Mouse (Mus musculus) small intestine, adult 2 months (tissue): Measurements from ENCODE around the gene Mfsd2b. TPM values are rescaled to one million over a fixed set of nuclear protein-coding genes. Genes with fewer than 3 reads are reported as not detected.
A peak's percentile ranks its signal among the peaks of the same experiment; 100 is the strongest.

Source experiments
- H3K27ac ChIP-seq: fragments of 200-500 bp; 2 replicates; pipeline ENCODE4 v1.5.1; 2012; ENCODE audit warnings: low read depth, low read length, control low read depth, inconsistent platforms; ENCODE audit not compliant: insufficient read depth
- H3K27me3 ChIP-seq: fragments of 200-500 bp; 2 replicates; pipeline ENCODE4 v1.6.1; 2012; ENCODE audit warnings: mild to moderate bottlenecking, moderate library complexity, low read length, inconsistent platforms; ENCODE audit not compliant: control insufficient read depth, insufficient read depth
- H3K36me3 ChIP-seq: fragments of 200-500 bp; 2 replicates; pipeline ENCODE4 v1.6.1; 2012; ENCODE audit warnings: mild to moderate bottlenecking, low read length, control low read depth, inconsistent platforms; ENCODE audit not compliant: control insufficient read depth, insufficient read depth
- H3K4me1 ChIP-seq: fragments of 200-500 bp; 2 replicates; pipeline ENCODE4 v1.6.1; 2012; ENCODE audit warnings: low read length, inconsistent platforms, mixed read lengths; ENCODE audit not compliant: control insufficient read depth, insufficient read depth, insufficient read length
- H3K4me3 ChIP-seq: fragments of 200-500 bp; 2 replicates; pipeline ENCODE4 v1.5.1; 2012; ENCODE audit warnings: low read depth, mild to moderate bottlenecking, control low read depth, inconsistent platforms, low read length, moderate library complexity
- CTCF ChIP-seq: fragments of 200-500 bp; IDR thresholded peaks from 2 replicates; pipeline ENCODE4 v1.5.1; 2012; ENCODE audit warnings: low read depth, mild to moderate bottlenecking, control low read depth, inconsistent platforms, low read length, moderate library complexity, mixed read lengths; ENCODE audit not compliant: insufficient replicate concordance, insufficient read length; ENCODE audit errors: extremely low read depth
- POLR2A ChIP-seq: fragments of 200-500 bp; IDR thresholded peaks from 2 replicates; pipeline ENCODE4 v1.6.1; 2012; ENCODE audit warnings: low read depth, mild to moderate bottlenecking, control low read depth, inconsistent platforms, low read length, moderate library complexity
- WGBS: fragments of 180-500 bp; shearing (Covaris S2); methylation state at CpG from one replicate; pipeline ENCODE4 v1.1.7; 2018; 5-methylcytosine and 5-hydroxymethylcytosine counted together
- polyA plus RNA-seq: library from polyadenylated mRNA; depleted of rRNA; stranded (reverse); fragments of >200 nt; gene quantifications from 2 replicates; pipeline ENCODE4 v1.2.3, GENCODE M21; 2012

Gene Mfsd2b
- polyA plus RNA-seq, 1 experiment, result 6.1 TPM

- H3K36me3 ChIP-seq, result no peaks in the 10 kb centered on the region
- H3K4me3 ChIP-seq, result no peak overlapping the region
- WGBS, result 79% methylated on average over 4 of the region's 4 CpGs
- H3K27me3 ChIP-seq, result 0 out of 2 replicates have a peak, but pooled peaks cover 5% of the 10 kb centered on the region
- H3K27ac ChIP-seq, result no peak overlapping the region
- TF ChIP-seq POLR2A (no peak), CTCF (no peak)
- peaks cover 14% of the 10 kb centered on the region for H3K4me1 ChIP-seq
Measured at GRCm38 (mm10) chr12:4872273-4872672, 1.9 kb downstream of the Mfsd2b start.

GRCm38 (mm10) chr12:4871260-4871659, 2.9 kb downstream of the Mfsd2b start:
- no peak overlapping the region for H3K4me3 ChIP-seq
- no peaks in the 10 kb centered on the region for H3K36me3 ChIP-seq
- no peak overlapping the region for H3K27ac ChIP-seq
- 0 out of 2 replicates have a peak, but pooled peaks cover 5% of the 10 kb centered on the region for H3K27me3 ChIP-seq
- TF ChIP-seq CTCF (no peak), POLR2A (no peak)
- H3K4me1 ChIP-seq, result peaks cover 14% of the 10 kb centered on the region
- 91% methylated on average over 5 of the region's 5 CpGs for WGBS

GRCm38 (mm10) chr12:4868924-4869323, 5.2 kb downstream of the Mfsd2b start:
- no peak for TF ChIP-seq CTCF
- no peak for TF ChIP-seq POLR2A
- Histone ChIP-seq H3K27ac (no peak overlapping the region), H3K36me3 (no peaks in the 10 kb centered on the region), H3K4me1 (peaks cover 1% of the 10 kb centered on the region; the same call in 1 of the 2 replicates), H3K27me3 (0 out of 2 replicates have a peak, but pooled peaks cover 5% of the 10 kb centered on the region), H3K4me3 (no peak overlapping the region)
- WGBS, result 89% methylated on average over 8 of the region's 8 CpGs

- Histone ChIP-seq H3K4me3 (no peak overlapping the region), H3K27ac (no peak overlapping the region), H3K4me1 (no peaks in the 10 kb centered on the region), H3K36me3 (no peaks in the 10 kb centered on the region), H3K27me3 (no peaks in the 10 kb centered on the region)
- WGBS, result 81% methylated on average over 4 of the region's 4 CpGs
- TF ChIP-seq POLR2A (no peak), CTCF (no peak)
Measured at GRCm38 (mm10) chr12:4864338-4864690, 9.8 kb downstream of the Mfsd2b start.

- H3K4me1 ChIP-seq, result no peaks in the 10 kb centered on the region
- no peak overlapping the region for H3K27ac ChIP-seq
- no peaks in the 10 kb centered on the region for H3K36me3 ChIP-seq
- no peaks in the 10 kb centered on the region for H3K27me3 ChIP-seq
- 68% methylated on average over 4 of the region's 4 CpGs for WGBS
- no peak overlapping the region for H3K4me3 ChIP-seq
- TF ChIP-seq CTCF (no peak), POLR2A (no peak)
Measured at GRCm38 (mm10) chr12:4863654-4864337, 10.4 kb downstream of the Mfsd2b start.

- Histone ChIP-seq H3K4me1 (no peaks in the 10 kb centered on the region), H3K27me3 (no peaks in the 10 kb centered on the region), H3K4me3 (no peak overlapping the region), H3K36me3 (no peaks in the 10 kb centered on the region), H3K27ac (no peak overlapping the region)
- TF ChIP-seq CTCF (peak; percentile 34; the same call in 1 of the 2 replicates), POLR2A (no peak)
- WGBS, result 91% methylated on average over 4 of the region's 4 CpGs
Measured at GRCm38 (mm10) chr12:4862672-4863071, 11.5 kb downstream of the Mfsd2b start.

- Histone ChIP-seq H3K4me1 (no peaks in the 10 kb centered on the region), H3K36me3 (no peaks in the 10 kb centered on the region), H3K4me3 (no peak overlapping the region), H3K27me3 (no peaks in the 10 kb centered on the region), H3K27ac (no peak overlapping the region)
- WGBS, result 65% methylated on average over 11 of the region's 11 CpGs
- no peak for TF ChIP-seq CTCF
- TF ChIP-seq POLR2A, result no peak
Measured at GRCm38 (mm10) chr12:4859241-4859914, 14.8 kb downstream of the Mfsd2b start.

- H3K27ac ChIP-seq, result no peak overlapping the region
- 80% methylated on average over 2 of the region's 2 CpGs for WGBS
- H3K27me3 ChIP-seq, result no peaks in the 10 kb centered on the region
- no peak for TF ChIP-seq CTCF
- no peak overlapping the region for H3K4me3 ChIP-seq
- no peaks in the 10 kb centered on the region for H3K4me1 ChIP-seq
- H3K36me3 ChIP-seq, result no peaks in the 10 kb centered on the region
Measured at GRCm38 (mm10) chr12:4856834-4857233, 17.3 kb downstream of the Mfsd2b start.
